Mouse (Mus musculus) thymus, adult 2 months (tissue): Measurements from ENCODE around the gene Gm26992. TPM values are rescaled to one million over a fixed set of nuclear protein-coding genes. Genes with fewer than 3 reads are reported as not detected.

Source experiments
- DNase-seq: peaks from one replicate; pipeline ENCODE4 v3.0.0; 2021
- H3K27ac ChIP-seq: fragments of 200-500 bp; 2 replicates; pipeline ENCODE4 v1.5.1; 2012; ENCODE audit warnings: low read length, control low read depth; ENCODE audit not compliant: control insufficient read depth, insufficient read depth
- H3K27me3 ChIP-seq: fragments of 200-500 bp; 2 replicates; pipeline ENCODE4 v1.6.1; 2012; ENCODE audit warnings: mild to moderate bottlenecking, low read length, moderate library complexity, mixed read lengths; ENCODE audit not compliant: control insufficient read depth, insufficient read depth
- H3K36me3 ChIP-seq: fragments of 200-500 bp; 2 replicates; pipeline ENCODE4 v1.6.1; 2012; ENCODE audit warnings: mild to moderate bottlenecking, low read length, moderate library complexity; ENCODE audit not compliant: control insufficient read depth, insufficient read depth
- H3K4me1 ChIP-seq: fragments of 200-500 bp; replicated peaks from 2 replicates; pipeline ENCODE4 v1.6.1; 2012; ENCODE audit warnings: low read length; ENCODE audit not compliant: control insufficient read depth, insufficient read depth
- H3K4me3 ChIP-seq: fragments of 200-500 bp; 2 replicates; pipeline ENCODE4 v1.5.1; 2012; ENCODE audit warnings: mild to moderate bottlenecking, low read length, control low read depth, moderate library complexity; ENCODE audit not compliant: control insufficient read depth, insufficient read depth
- CTCF ChIP-seq: fragments of 200-500 bp; IDR thresholded peaks from 2 replicates; pipeline ENCODE4 v1.5.1; 2012; ENCODE audit warnings: mild to moderate bottlenecking, control low read depth, low read length, moderate library complexity, borderline replicate concordance; ENCODE audit not compliant: control insufficient read depth, poor library complexity, insufficient read depth; ENCODE audit errors: extremely low read depth
- POLR2A ChIP-seq: fragments of 200-500 bp; IDR thresholded peaks from 2 replicates; pipeline ENCODE4 v1.6.1; 2012; ENCODE audit warnings: mild to moderate bottlenecking, low read length, control low read depth, moderate library complexity; ENCODE audit not compliant: control insufficient read depth, poor library complexity, insufficient read depth; ENCODE audit errors: extremely low read depth
- WGBS: fragments of 180-500 bp; shearing (Covaris S2); methylation state at CpG from one replicate; pipeline ENCODE4 v1.1.7; 2018; 5-methylcytosine and 5-hydroxymethylcytosine counted together
- polyA plus RNA-seq: library from polyadenylated mRNA; depleted of rRNA; stranded (reverse); fragments of >200 nt; gene quantifications from 2 replicates; pipeline ENCODE4 v1.2.3, GENCODE M21; 2012

The Gm26992 gene
- polyA plus RNA-seq, 1 experiment = 0.55 TPM

DNA sequence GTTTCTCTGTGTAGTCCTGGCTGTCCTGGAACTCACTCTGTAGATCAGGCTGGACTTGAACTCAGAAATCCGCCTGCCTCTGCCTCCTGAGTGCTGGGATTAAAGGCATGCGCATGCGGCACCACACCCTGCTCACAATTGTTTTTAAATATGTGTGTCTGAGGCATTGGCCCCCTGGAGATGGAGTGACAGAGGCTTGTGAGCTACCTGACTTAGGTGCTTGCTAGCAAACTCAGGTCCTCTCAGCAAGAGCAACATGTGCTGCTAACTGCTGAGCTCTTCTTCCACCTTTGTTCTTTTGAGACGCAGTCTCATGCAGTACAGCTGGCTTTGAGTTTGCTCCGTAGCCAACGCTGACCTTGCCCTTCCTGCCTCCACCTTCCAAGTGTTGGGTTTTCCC, 31.0 kb downstream of the Gm26992 start:
- no peak overlapping the region for H3K4me3 ChIP-seq
- H3K27me3 ChIP-seq = no peaks in the 10 kb centered on the region
- no peak for DNase-seq
- no peak for TF ChIP-seq POLR2A
- no peak for TF ChIP-seq CTCF
- 96% methylated on average over 6 of the region's 6 CpGs for WGBS
- no peaks in the 10 kb centered on the region for H3K36me3 ChIP-seq
- H3K27ac ChIP-seq = no peak overlapping the region
- no peaks in the 10 kb centered on the region for H3K4me1 ChIP-seq

DNA sequence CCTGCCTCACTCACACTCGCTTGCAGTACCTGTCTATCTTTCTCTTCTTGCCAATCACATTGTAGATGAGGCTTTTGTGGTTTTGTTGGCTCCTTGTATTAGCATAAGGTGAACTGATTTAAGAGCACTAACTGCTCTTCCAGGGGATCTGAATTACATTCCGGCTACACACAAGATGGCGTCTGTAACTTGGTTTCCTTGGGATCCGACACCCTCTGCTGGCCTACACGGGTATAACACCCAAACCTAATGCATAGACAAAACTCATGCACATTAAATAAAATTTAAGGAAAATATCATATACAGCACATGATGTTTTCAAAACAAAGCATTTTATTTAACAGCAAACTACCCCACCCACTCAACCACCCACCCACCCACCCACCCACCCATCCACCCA, 38.2 kb downstream of the Gm26992 start:
- TF ChIP-seq POLR2A (no peak), CTCF (no peak)
- H3K4me3 ChIP-seq = no peak overlapping the region
- no peak overlapping the region for H3K27ac ChIP-seq
- no peak for DNase-seq
- H3K27me3 ChIP-seq = no peaks in the 10 kb centered on the region
- WGBS = 83% methylated on average over 5 of the region's 5 CpGs
- H3K4me1 ChIP-seq = no peaks in the 10 kb centered on the region
- H3K36me3 ChIP-seq = no peaks in the 10 kb centered on the region

DNA sequence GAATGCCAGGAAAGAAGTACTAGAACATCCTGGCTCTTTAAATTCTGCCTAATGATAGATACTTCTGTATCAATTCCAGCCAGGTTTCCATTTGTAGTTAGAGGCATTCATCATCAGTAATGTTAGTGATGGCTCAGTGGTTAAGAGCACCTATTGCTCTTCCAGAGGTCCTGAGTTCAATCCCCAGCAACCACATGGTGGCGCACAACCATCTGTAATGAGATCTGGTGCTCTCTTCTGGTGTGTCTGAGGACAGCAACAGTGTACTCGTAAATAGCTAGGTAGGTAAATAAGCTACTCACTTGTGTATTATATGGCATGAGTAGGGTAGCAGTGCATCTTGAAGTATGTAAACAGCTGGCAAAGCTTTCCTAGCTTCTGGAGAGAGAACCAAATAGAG, 47.2 kb downstream of the Gm26992 start:
- Histone ChIP-seq H3K4me3 (no peak overlapping the region), H3K4me1 (no peaks in the 10 kb centered on the region), H3K27ac (no peak overlapping the region), H3K36me3 (no peaks in the 10 kb centered on the region), H3K27me3 (no peaks in the 10 kb centered on the region)
- DNase-seq = no peak
- WGBS = 93% methylated on average over 2 of the region's 2 CpGs
- TF ChIP-seq CTCF (no peak), POLR2A (no peak)

DNA sequence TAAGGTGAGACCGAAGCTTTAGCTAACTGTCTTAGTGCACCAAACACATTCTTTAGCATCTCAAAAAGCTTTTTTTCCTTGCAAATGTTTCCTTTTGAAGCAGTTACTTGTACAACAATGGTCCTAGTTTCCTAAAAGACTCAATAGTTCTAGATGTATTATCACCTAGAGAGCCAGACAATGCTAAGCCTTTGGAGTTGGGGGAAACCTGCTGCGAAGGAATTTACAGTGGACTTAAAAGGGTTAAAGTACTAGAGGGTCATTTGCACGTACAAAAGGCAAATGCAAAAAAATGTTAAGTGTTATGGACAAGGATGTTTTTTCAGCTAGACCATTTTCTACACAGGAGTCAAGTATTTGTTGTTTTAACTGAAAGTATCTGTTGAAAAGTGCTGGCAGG, 50.5 kb downstream of the Gm26992 start:
- Histone ChIP-seq H3K27ac (no peak overlapping the region), H3K36me3 (no peaks in the 10 kb centered on the region), H3K27me3 (no peaks in the 10 kb centered on the region), H3K4me3 (no peak overlapping the region), H3K4me1 (no peaks in the 10 kb centered on the region)
- 91% methylated on average over 3 of the region's 3 CpGs for WGBS
- DNase-seq = no peak
- no peak for TF ChIP-seq POLR2A
- TF ChIP-seq CTCF = no peak

DNA sequence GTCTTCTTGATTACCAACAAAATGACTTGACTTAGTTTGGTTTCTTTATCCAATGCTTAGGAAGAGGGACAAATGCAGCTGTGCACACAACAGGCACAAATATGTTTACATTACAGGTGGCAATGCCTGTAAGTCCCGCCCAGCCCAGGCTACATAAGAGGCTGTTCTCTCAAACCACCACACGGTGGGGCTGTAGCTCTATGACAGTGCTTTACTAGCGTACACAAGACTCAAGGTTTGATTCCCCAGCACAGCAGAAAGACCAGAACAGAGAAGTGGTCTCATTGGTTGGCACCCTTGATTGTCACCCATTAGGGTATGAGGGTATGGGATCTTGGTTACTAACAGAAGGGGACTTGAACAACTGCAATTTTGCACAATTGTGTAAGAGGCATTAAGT, 55.7 kb downstream of the Gm26992 start:
- DNase-seq = peak; percentile 71
- 5% methylated on average over 3 of the region's 3 CpGs for WGBS
- TF ChIP-seq CTCF = no peak

DNA sequence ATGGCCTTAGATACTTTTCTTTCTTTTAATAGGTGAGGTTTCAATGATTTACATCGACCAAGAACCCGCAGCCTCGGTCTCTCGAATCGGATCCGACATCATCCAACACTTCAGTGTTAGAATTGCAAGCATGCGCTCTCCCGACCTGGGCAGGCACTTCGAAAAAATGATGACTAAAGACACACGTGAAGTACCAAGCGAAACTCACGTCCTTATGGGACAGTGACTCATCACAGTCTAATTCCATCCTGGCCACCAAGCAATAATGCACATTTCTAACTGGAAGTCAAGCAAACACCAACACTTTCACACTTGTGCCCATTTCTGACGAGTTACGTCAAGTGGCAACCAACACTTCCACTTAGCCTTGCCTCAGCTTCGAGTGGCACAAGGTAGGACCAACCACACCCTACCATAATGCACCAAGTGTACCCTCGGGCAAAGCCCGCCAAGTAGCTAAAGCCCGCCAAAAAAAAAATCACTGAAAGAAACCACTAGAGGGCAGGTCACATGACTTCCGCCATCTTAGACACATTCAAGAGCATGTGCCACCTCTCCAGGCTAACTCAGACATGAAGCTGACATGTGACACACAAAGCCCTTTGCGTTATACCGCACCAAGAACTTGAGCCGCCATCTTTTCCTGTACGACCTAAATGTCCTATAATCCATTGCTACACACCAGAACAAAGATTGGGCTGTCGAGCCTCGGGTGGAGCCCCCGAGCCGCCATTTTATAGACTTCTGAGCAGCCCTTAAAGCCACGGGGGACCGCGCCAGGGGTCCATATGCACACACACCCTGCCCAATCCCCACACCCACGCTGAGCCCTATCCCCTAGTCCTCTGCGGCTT, 59.7 kb downstream of the Gm26992 start:
- Histone ChIP-seq H3K4me3 (no peak overlapping the region), H3K4me1 (no peaks in the 10 kb centered on the region), H3K27ac (no peak overlapping the region), H3K27me3 (no peaks in the 10 kb centered on the region), H3K36me3 (no peaks in the 10 kb centered on the region)
- no peak for TF ChIP-seq POLR2A
- no peak for TF ChIP-seq CTCF
- no peak for DNase-seq
- WGBS = 96% methylated on average over 32 of the region's 32 CpGs

More for the DNA sequence above, 55.7 kb downstream of the Gm26992 start:
- H3K4me3 ChIP-seq = no peak overlapping the region
- no peaks in the 10 kb centered on the region for H3K4me1 ChIP-seq
- H3K27me3 ChIP-seq = no peaks in the 10 kb centered on the region
- no peaks in the 10 kb centered on the region for H3K36me3 ChIP-seq
- H3K27ac ChIP-seq = no peak overlapping the region

DNA sequence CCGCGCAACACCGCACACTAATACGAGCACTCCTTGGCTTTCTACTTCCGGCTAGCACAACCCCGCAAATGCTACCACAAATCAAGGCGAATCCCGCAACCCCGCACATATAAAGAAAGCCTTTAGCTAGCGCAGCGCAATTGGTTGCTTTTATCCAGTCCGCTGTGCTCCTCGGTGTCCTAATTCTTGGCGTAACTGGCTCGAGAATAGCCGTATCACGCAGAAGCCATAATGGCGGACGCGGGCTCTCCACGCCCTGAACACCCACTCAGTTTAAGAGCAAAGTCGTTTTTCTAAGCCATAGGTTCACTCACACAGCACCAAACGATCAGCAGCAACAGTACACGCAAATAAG, 60.3 kb downstream of the Gm26992 start:
- no peak for DNase-seq
- TF ChIP-seq POLR2A = no peak
- TF ChIP-seq CTCF = no peak
- WGBS = 97% methylated on average over 24 of the region's 24 CpGs
- Histone ChIP-seq H3K27me3 (no peaks in the 10 kb centered on the region), H3K4me1 (no peaks in the 10 kb centered on the region), H3K27ac (no peak overlapping the region), H3K4me3 (no peak overlapping the region), H3K36me3 (no peaks in the 10 kb centered on the region)
